Mouse (Mus musculus) kidney, postnatal 36 days (tissue): ENCODE measurements around the gene Ntn3.

ENCODE experiments used
- DNase-seq, 2 experiments: peaks; one replicate each; pipeline ENCODE4 v3.0.0; 2021 to 2022; ENCODE audit warnings: mixed read lengths in 2 of 2

Ntn3 gene

GRCm38 (mm10) chr17:24209043-24209915, at the start of gene Ntn3:
Ntn3 (minus strand) TSS chr17:24209531.
- peak in 1 of 2 experiments; percentile 43 for DNase-seq

GRCm38 (mm10) chr17:24258981-24259380, 49.6 kb upstream of the Ntn3 start:
- no peak for DNase-seq

GRCm38 (mm10) chr17:24252329-24252728, 43.0 kb upstream of the Ntn3 start:
- DNase-seq, result no peak

GRCm38 (mm10) chr17:24251320-24252069, 42.2 kb upstream of the Ntn3 start, which contains the start of gene Ccnf:
Ccnf (minus strand) TSS chr17:24251484.
- DNase-seq, result peak; percentile 96 to 98

- no peak for DNase-seq
Measured at GRCm38 (mm10) chr17:24250988-24251319, 41.6 kb upstream of the Ntn3 start.

GRCm38 (mm10) chr17:24248641-24249040, 39.3 kb upstream of the Ntn3 start:
- DNase-seq, result peak in 1 of 2 experiments; percentile 11

- DNase-seq, result no peak
Measured at GRCm38 (mm10) chr17:24244061-24244460, 34.7 kb upstream of the Ntn3 start.

GRCm38 (mm10) chr17:24243311-24243969, 34.1 kb upstream of the Ntn3 start:
- peak; percentile 16 to 74 for DNase-seq

- DNase-seq, result peak in 1 of 2 experiments; percentile 10
Measured at GRCm38 (mm10) chr17:24236921-24237320, 27.6 kb upstream of the Ntn3 start.

GRCm38 (mm10) chr17:24236479-24236878, 27.1 kb upstream of the Ntn3 start:
- no peak for DNase-seq

- DNase-seq, result no peak
Measured at GRCm38 (mm10) chr17:24227941-24228340, 18.6 kb upstream of the Ntn3 start.

GRCm38 (mm10) chr17:24226721-24227120, 17.4 kb upstream of the Ntn3 start:
- DNase-seq, result no peak

GRCm38 (mm10) chr17:24225851-24226250, 16.5 kb upstream of the Ntn3 start:
- DNase-seq, result no peak

GRCm38 (mm10) chr17:24224741-24225140, 15.4 kb upstream of the Ntn3 start:
- no peak for DNase-seq

GRCm38 (mm10) chr17:24223513-24223912, 14.2 kb upstream of the Ntn3 start:
- DNase-seq, result no peak

- DNase-seq, result no peak
Measured at GRCm38 (mm10) chr17:24222653-24223052, 13.3 kb upstream of the Ntn3 start.

GRCm38 (mm10) chr17:24220435-24221411, 11.4 kb upstream of the Ntn3 start, which contains the start of gene Tedc2:
Tedc2 (minus strand) TSS chr17:24220851.
- peak; percentile 97 for DNase-seq

- peak in 1 of 2 experiments; percentile 10 for DNase-seq
Measured at GRCm38 (mm10) chr17:24216836-24217235, 7.5 kb upstream of the Ntn3 start.

GRCm38 (mm10) chr17:24213186-24213585, 3.9 kb upstream of the Ntn3 start:
- no peak for DNase-seq

GRCm38 (mm10) chr17:24212441-24213018, 3.2 kb upstream of the Ntn3 start:
- DNase-seq, result no peak

- peak; percentile 59 to 75 for DNase-seq
Measured at GRCm38 (mm10) chr17:24211631-24212440, 2.5 kb upstream of the Ntn3 start.
